Mouse (Mus musculus): ENCODE results near the gene Krtap19-2. TPM values are rescaled to one million over a fixed set of nuclear protein-coding genes. Genes with fewer than 3 reads are reported as not detected.

Krtap19-2 gene
- not detected for total RNA-seq (2021)

GRCm38 (mm10) chr16:88874169-88874568 is at the start of gene Krtap19-2:
Gene Krtap19-2 (minus strand): TSS chr16:88874269.
- no peak for DNase-seq (ENCODE audit: extremely low spot score in 1 of 2, low spot score in 1 of 2)

- DNase-seq (ENCODE audit: extremely low spot score in 1 of 2, low spot score in 1 of 2), result no peak
Measured at GRCm38 (mm10) chr16:88896357-88896756, 22.3 kb upstream of the Krtap19-2 start, which contains the start of gene Krtap19-5. Gene Krtap19-5 (minus strand): TSS chr16:88896457.

DNA sequence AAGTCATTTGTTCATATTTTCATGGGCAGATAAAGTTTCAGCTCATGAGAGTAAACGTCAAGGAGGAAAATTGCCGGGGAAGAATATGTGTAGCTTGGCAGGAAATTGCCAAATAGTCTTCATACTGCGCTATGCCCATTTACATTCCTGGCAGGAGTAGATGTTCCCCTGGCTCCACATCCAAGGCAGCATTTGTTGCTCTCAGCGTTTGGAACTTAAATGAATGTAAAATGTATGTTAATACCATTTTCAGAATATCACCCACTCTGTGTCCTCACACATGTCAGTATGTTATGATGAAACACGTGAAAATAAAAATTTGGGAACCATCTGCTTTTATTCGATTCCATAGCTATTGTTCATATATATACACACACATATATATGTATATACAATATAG is 12.8 kb upstream of the Krtap19-2 start:
- DNase-seq (ENCODE audit: extremely low spot score in 1 of 2, low spot score in 1 of 2), result no peak

DNA sequence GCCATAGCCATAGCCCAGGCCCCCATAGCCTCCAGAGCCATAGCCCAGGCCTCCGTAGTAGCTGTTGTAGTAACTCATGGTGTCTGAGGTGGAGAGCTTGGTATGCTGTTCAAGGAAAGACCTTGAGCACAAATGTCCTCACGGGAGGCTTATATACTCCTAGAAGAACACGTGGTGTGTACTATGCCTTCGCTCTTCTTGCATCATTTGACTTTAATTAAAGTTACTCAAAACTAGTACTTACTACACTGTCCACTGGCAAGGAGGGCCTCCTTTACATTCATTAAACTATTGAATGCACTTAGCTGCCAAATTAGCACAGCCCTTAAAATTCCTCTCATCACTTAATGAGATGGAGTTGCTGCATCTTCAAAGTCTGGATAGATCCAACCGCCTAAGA is 10.9 kb upstream of the Krtap19-2 start, which contains the start of gene Krtap19-4:
Gene Krtap19-4 (minus strand): TSS at position 101 of the 400 bp plus-strand sequence.
- no peak for DNase-seq (ENCODE audit: extremely low spot score in 1 of 2, low spot score in 1 of 2)

- no peak for DNase-seq (ENCODE audit: extremely low spot score in 1 of 2, low spot score in 1 of 2)
Measured at GRCm38 (mm10) chr16:88877938-88878337, 3.9 kb upstream of the Krtap19-2 start, which contains the start of gene Krtap19-3. Gene Krtap19-3 (minus strand): TSS chr16:88878038.

DNA sequence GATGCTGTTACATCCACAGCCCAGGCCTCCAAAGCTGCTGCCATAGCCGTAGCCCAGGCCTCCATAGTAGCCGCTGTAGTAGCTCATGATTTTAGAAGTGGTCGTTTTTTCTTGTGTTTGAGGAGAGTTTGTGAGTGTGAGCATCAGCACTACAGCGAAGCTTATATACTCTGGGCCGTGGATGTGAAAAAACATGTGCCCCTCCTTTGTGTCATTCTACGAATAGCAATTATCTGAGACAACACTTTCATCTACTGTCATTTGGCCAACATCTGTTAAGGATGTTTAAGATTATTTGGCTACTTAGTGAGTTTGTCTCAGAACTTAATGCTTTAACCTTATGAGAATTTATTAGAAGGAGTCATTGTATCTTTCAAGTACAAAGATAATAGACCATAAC is 4.8 kb downstream of the Krtap19-2 start, which contains the start of gene Krtap19-1:
Gene Krtap19-1 (minus strand): TSS at position 101 of the 400 bp plus-strand sequence.
- DNase-seq (ENCODE audit: extremely low spot score in 1 of 2, low spot score in 1 of 2), result no peak

- DNase-seq (ENCODE audit: extremely low spot score in 1 of 2, low spot score in 1 of 2), result no peak
Measured at GRCm38 (mm10) chr16:88864887-88865407, 9.1 kb downstream of the Krtap19-2 start.

DNA sequence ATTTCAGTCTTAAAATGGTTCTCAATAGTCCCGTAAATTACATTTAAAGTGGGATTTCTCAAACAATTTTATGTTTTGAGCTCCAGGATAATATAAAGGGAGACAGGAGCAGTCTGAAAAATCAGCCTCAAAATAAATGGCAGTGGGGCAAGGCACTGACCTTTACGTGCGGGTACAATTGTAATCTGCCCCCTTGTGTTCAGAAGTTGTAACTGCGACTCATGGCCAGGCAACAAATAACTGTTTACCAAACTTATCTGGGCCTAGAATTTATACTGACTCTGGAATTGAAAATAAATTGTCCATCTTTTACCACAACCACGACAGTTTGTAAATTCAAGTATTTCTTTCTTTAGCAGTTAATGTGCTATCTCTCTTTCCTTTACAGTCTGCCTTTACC is 22.6 kb downstream of the Krtap19-2 start:
- DNase-seq (ENCODE audit: extremely low spot score in 1 of 2, low spot score in 1 of 2), result peak in 1 of 2 experiments; percentile 4

DNA sequence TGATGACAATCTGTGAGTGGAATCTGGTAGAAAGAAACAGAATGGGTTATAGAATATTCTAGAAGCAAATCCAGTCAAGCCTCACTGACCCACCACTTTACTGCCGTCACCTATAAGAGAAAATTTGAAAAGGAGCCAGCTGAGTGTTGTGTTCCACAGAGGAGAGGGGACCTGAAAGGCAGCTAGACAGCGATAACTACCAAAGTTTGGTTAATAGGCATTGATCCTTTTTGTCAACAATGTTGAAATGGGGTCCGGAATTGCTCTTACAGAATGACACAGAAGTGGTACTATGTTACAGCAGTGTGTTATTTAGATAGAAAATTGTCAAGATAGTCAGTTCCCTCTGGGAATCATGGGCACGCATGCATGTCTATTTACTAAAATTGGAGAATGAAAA is 25.5 kb downstream of the Krtap19-2 start:
- no peak for DNase-seq (ENCODE audit: extremely low spot score in 1 of 2, low spot score in 1 of 2)

GRCm38 (mm10) chr16:88847363-88847762 is 26.7 kb downstream of the Krtap19-2 start:
- no peak for DNase-seq (ENCODE audit: extremely low spot score in 1 of 2, low spot score in 1 of 2)

DNA sequence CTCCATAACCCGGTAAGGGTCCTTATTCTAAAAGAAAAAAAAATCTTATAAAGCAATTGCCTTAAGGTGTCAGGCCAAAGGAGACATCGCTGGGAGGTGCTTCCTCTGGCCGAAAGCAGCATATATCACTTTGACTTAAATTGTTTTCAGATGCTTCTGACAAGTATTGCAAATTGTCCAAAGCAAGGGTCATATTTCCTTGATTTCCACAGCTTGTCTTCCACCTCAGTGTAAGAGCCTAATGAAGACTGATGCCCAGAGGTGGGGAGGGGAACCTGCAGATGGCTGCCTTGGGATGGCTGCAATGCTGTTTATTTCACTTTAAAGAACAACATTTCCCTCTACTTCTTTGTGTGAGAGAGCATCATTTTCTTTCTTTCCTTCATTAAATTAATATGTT is 47.1 kb downstream of the Krtap19-2 start:
- no peak for DNase-seq (ENCODE audit: extremely low spot score in 1 of 2, low spot score in 1 of 2)

GRCm38 (mm10) chr16:88826095-88826652 is 47.9 kb downstream of the Krtap19-2 start, which contains the start of gene Krtap14:
Gene Krtap14 (minus strand): TSS chr16:88826145.
- peak in 1 of 2 experiments; percentile 5 for DNase-seq (ENCODE audit: extremely low spot score in 1 of 2, low spot score in 1 of 2)

GRCm38 (mm10) chr16:88823736-88824135 is 50.3 kb downstream of the Krtap19-2 start:
- DNase-seq (ENCODE audit: extremely low spot score in 1 of 2, low spot score in 1 of 2), result no peak

Other genes with a start within 250 kb of the Krtap19-2 start
- gene 2310079G19Rik, start 246.6 kb downstream of the Krtap19-2 start, total RNA-seq (2021), result not detected
- not detected for gene Krtap26-1, start 226.5 kb downstream of the Krtap19-2 start, total RNA-seq (2021)
- not detected for gene Krtap27-1, start 202.6 kb downstream of the Krtap19-2 start, total RNA-seq (2021)
- gene 2310061N02Rik, start 166.3 kb downstream of the Krtap19-2 start, total RNA-seq (2021), result not detected
- gene Krtap13-1, start 145.4 kb downstream of the Krtap19-2 start, total RNA-seq (2021), result not detected
- not detected for gene Krtap13, start 122.6 kb downstream of the Krtap19-2 start, total RNA-seq (2021)
- not detected for gene 2310034C09Rik, start 115.4 kb downstream of the Krtap19-2 start, total RNA-seq (2021)
- not detected for gene 2310057N15Rik, start 100.1 kb downstream of the Krtap19-2 start, total RNA-seq (2021)
- not detected for gene Gm5965, start 96.4 kb downstream of the Krtap19-2 start, total RNA-seq (2021)
- not detected for gene Gm20741, start 62.0 kb downstream of the Krtap19-2 start, total RNA-seq (2021)
- gene Krtap15, start 54.1 kb downstream of the Krtap19-2 start, total RNA-seq (2021), result not detected
- not detected for gene Krtap14, start 48.1 kb downstream of the Krtap19-2 start, total RNA-seq (2021)
- not detected for gene Krtap19-1, start 4.9 kb downstream of the Krtap19-2 start, total RNA-seq (2021)
- gene Krtap19-3, start 3.8 kb upstream of the Krtap19-2 start, total RNA-seq (2021), result not detected
- not detected for gene Krtap19-4, start 10.8 kb upstream of the Krtap19-2 start, total RNA-seq (2021)
- gene Krtap19-5, start 22.2 kb upstream of the Krtap19-2 start, total RNA-seq (2021), result not detected
- gene Krtap19-9b, start 58.0 kb upstream of the Krtap19-2 start, total RNA-seq (2021), result not detected
- gene Krtap16-3, start 88.6 kb upstream of the Krtap19-2 start, total RNA-seq (2021), result not detected
- not detected for gene Krtap22-2, start 136.5 kb upstream of the Krtap19-2 start, total RNA-seq (2021)
- gene Gm10229, start 141.0 kb upstream of the Krtap19-2 start, total RNA-seq (2021), result not detected
- not detected for gene Krtap6-1, start 157.4 kb upstream of the Krtap19-2 start, total RNA-seq (2021)
- gene Gm10228, start 167.2 kb upstream of the Krtap19-2 start, total RNA-seq (2021), result not detected
- gene Krtap6-5, start 173.6 kb upstream of the Krtap19-2 start, total RNA-seq (2021), result not detected
- gene 1110025L11Rik, start 189.7 kb upstream of the Krtap19-2 start, total RNA-seq (2021), result not detected
- gene Krtap6-3, start 209.7 kb upstream of the Krtap19-2 start, total RNA-seq (2021), result not detected

All from layer of hippocampus, postnatal 25 days (tissue).